Mouse (Mus musculus): Measurements from ENCODE around the gene Cisd1. TPM values are rescaled to one million over a fixed set of nuclear protein-coding genes. Genes with fewer than 3 reads are reported as not detected.
A peak's percentile ranks its signal among the peaks of the same experiment; 100 is the strongest.

Gene Cisd1
- polyA plus RNA-seq, 1 experiment from 2014 or later = 281 TPM

DNA sequence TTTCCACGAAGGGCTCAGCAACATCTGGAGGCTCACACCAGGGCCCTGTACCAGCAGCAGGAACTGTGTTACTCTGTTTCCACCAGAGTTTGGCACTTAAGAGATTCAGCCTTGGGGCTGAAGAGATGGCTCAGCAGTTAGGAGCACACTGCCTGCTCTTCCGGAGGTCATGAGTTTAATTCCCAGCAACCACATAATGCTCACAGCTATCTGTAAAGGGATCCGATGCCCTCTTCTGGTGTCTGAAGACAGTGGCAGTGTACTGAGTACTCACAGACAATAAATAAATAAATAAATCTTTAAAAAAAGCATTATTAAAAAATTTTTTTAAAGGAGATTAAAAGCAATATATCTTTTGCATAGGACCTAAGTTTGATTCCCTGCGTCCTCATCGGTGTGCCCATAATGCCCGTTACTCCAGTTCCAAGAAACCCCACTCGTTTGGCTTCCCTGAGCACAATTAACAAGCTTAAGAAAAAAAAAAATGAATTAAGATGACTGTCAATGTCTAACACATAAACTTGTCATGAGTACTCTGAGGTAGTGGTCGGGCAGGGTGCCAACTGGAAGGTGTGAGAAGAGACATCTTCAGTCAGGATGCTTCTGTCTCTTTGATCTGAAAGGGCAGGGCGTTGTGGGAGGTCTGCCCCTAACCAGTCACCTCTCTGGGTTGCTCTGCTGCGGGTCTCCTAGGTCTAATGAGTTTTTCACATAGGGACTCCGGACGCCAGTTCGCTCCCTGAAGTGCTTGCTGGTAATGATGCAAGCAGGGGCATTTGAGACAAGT, 2.2 kb upstream of the Cisd1 start:
- Histone ChIP-seq H3K9me3 (ENCODE audit: control insufficient read depth, low read length) (no peaks in the 10 kb centered on the region), H3K4me1 (ENCODE audit: control insufficient read depth, insufficient read depth, low read length) (peaks cover 23% of the 10 kb centered on the region), H3K4me3 (replicated peaks; ENCODE audit: low read depth, low read length) (peak overlapping the region; percentile 85), H3K27me3 (ENCODE audit: control insufficient read depth, insufficient read depth, low read length) (no peaks in the 10 kb centered on the region), H3K9ac (replicated peaks; ENCODE audit: low read length) (peak overlapping the region; percentile 84), H3K27ac (replicated peaks; ENCODE audit: low read depth, low read length) (peak overlapping the region; percentile 84), H3K36me3 (ENCODE audit: control insufficient read depth, insufficient read depth, low read length) (0 out of 2 replicates have a peak, but pooled peaks cover 2% of the 10 kb centered on the region), H3K4me2 (ENCODE audit: low read length) (peak overlapping the region; percentile 91)
- 10% methylated on average over 13 of the region's 13 CpGs for WGBS
- DNase-seq = peak; percentile 11
- no peak for ATAC-seq (ENCODE audit: low FRiP score, low TSS enrichment)

- Histone ChIP-seq H3K27ac (replicated peaks; ENCODE audit: low read depth, low read length) (no peak overlapping the region), H3K4me1 (ENCODE audit: control insufficient read depth, insufficient read depth, low read length) (peaks cover 23% of the 10 kb centered on the region), H3K4me2 (ENCODE audit: low read length) (no peak overlapping the region), H3K36me3 (ENCODE audit: control insufficient read depth, insufficient read depth, low read length) (no peaks in the 10 kb centered on the region), H3K4me3 (replicated peaks; ENCODE audit: low read depth, low read length) (no peak overlapping the region), H3K9ac (replicated peaks; ENCODE audit: low read length) (no peak overlapping the region), H3K27me3 (ENCODE audit: control insufficient read depth, insufficient read depth, low read length) (no peaks in the 10 kb centered on the region), H3K9me3 (ENCODE audit: control insufficient read depth, low read length) (no peaks in the 10 kb centered on the region)
- ATAC-seq (ENCODE audit: low FRiP score, low TSS enrichment) (no peak), DNase-seq (no peak)
- 56% methylated on average over 2 of the region's 2 CpGs for WGBS
Measured at GRCm38 (mm10) chr10:71346106-71346505, 1.4 kb upstream of the Cisd1 start.

GRCm38 (mm10) chr10:71343567-71344265, 1.0 kb downstream of the Cisd1 start:
- Histone ChIP-seq H3K4me2 (ENCODE audit: low read length) (peak overlapping the region; percentile 67), H3K9me3 (ENCODE audit: control insufficient read depth, low read length) (no peaks in the 10 kb centered on the region), H3K27ac (replicated peaks; ENCODE audit: low read depth, low read length) (no peak overlapping the region), H3K9ac (replicated peaks; ENCODE audit: low read length) (peak overlapping the region; percentile 88; the same call in 1 of the 2 replicates), H3K27me3 (ENCODE audit: control insufficient read depth, insufficient read depth, low read length) (no peaks in the 10 kb centered on the region), H3K4me1 (ENCODE audit: control insufficient read depth, insufficient read depth, low read length) (peaks cover 15% of the 10 kb centered on the region), H3K4me3 (replicated peaks; ENCODE audit: low read depth, low read length) (peak overlapping the region; percentile 87), H3K36me3 (ENCODE audit: control insufficient read depth, insufficient read depth, low read length) (no peaks in the 10 kb centered on the region)
- 26% methylated on average over 14 of the region's 14 CpGs for WGBS
- no peak for DNase-seq
- ATAC-seq (ENCODE audit: low FRiP score, low TSS enrichment) = no peak

DNA sequence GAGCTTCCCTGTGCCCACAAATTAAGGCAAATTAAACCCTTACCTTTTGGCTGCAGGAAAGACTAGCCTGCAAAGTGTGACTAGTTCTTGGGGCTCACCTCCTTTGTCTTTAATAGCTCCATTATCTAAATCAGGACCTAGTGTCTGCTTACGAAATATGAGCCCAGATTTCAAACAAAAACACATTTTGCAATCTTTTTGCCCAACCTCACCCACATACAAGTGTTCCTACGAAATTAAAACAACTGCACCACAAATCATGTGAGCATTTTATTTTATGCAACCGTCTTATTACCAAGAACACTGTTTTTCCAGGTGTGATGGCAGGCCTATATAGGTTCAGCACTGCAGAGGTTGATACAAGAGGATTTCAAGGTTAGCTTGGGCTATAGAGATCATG, 1.6 kb downstream of the Cisd1 start:
- H3K4me2 ChIP-seq (ENCODE audit: low read length) = peak overlapping the region; percentile 67; the same call in 1 of the 2 replicates
- H3K4me1 ChIP-seq (ENCODE audit: control insufficient read depth, insufficient read depth, low read length) = peaks cover 14% of the 10 kb centered on the region
- no peak for ATAC-seq (ENCODE audit: low FRiP score, low TSS enrichment)
- 93% methylated on average over 3 of the region's 3 CpGs for WGBS
- no peaks in the 10 kb centered on the region for H3K9me3 ChIP-seq (ENCODE audit: control insufficient read depth, low read length)
- H3K9ac ChIP-seq (replicated peaks; ENCODE audit: low read length) = no peak overlapping the region
- DNase-seq = no peak
- H3K27ac ChIP-seq (replicated peaks; ENCODE audit: low read depth, low read length) = no peak overlapping the region
- H3K4me3 ChIP-seq (replicated peaks; ENCODE audit: low read depth, low read length) = no peak overlapping the region
- H3K27me3 ChIP-seq (ENCODE audit: control insufficient read depth, insufficient read depth, low read length) = no peaks in the 10 kb centered on the region
- H3K36me3 ChIP-seq (ENCODE audit: control insufficient read depth, insufficient read depth, low read length) = no peaks in the 10 kb centered on the region

DNA sequence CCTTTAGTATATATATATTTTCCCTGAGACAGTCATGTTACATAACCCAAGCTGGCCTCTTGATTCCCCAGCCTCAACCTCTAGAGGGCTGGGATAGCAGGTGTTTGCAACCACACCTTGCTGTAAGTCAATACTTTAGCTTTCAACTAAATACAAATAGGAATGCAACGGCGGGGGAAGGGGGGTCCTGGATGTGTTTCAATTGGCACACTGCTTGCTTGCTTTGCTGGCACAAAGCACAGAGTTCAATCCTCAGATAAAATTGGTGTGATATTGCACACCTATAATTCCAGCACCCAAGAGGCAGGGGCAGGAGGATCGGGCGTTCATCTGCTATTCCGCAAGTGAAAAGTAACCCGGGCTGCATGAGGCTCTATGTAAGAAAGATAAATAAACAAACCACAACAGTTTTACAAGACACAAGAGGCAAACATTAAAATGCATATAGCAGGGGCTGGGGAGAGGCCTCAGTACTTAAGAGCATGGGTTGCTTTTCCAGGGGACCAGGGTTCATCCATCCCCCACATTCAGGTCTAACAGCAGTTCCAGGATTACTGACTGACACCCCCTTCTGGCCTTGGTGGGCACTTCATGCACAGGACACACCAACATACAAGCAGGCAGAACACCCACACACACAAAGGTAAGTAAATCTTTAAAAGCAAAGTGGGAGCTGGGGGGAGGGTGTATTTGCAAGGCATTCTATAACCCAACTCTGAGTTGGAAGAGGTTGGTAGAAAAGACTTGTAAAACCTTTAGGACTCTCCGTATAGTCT, 2.5 kb downstream of the Cisd1 start:
- Histone ChIP-seq H3K36me3 (ENCODE audit: control insufficient read depth, insufficient read depth, low read length) (no peaks in the 10 kb centered on the region), H3K9me3 (ENCODE audit: control insufficient read depth, low read length) (no peaks in the 10 kb centered on the region), H3K4me1 (ENCODE audit: control insufficient read depth, insufficient read depth, low read length) (peaks cover 14% of the 10 kb centered on the region), H3K9ac (replicated peaks; ENCODE audit: low read length) (no peak overlapping the region), H3K27me3 (ENCODE audit: control insufficient read depth, insufficient read depth, low read length) (no peaks in the 10 kb centered on the region), H3K4me3 (replicated peaks; ENCODE audit: low read depth, low read length) (no peak overlapping the region), H3K4me2 (ENCODE audit: low read length) (no peak overlapping the region), H3K27ac (replicated peaks; ENCODE audit: low read depth, low read length) (no peak overlapping the region)
- 94% methylated on average over 7 of the region's 7 CpGs for WGBS
- ATAC-seq (ENCODE audit: low FRiP score, low TSS enrichment) (no peak), DNase-seq (peak; percentile 9)

- Histone ChIP-seq H3K27ac (replicated peaks; ENCODE audit: low read depth, low read length) (no peak overlapping the region), H3K36me3 (ENCODE audit: control insufficient read depth, insufficient read depth, low read length) (no peaks in the 10 kb centered on the region), H3K4me3 (replicated peaks; ENCODE audit: low read depth, low read length) (no peak overlapping the region), H3K9me3 (ENCODE audit: control insufficient read depth, low read length) (no peaks in the 10 kb centered on the region), H3K9ac (replicated peaks; ENCODE audit: low read length) (no peak overlapping the region), H3K27me3 (ENCODE audit: control insufficient read depth, insufficient read depth, low read length) (no peaks in the 10 kb centered on the region), H3K4me1 (ENCODE audit: control insufficient read depth, insufficient read depth, low read length) (peaks cover 14% of the 10 kb centered on the region), H3K4me2 (ENCODE audit: low read length) (no peak overlapping the region)
- ATAC-seq (ENCODE audit: low FRiP score, low TSS enrichment) (no peak), DNase-seq (no peak)
- WGBS = 96% methylated on average over 9 of the region's 9 CpGs
Measured at GRCm38 (mm10) chr10:71341290-71341689, 3.5 kb downstream of the Cisd1 start.

DNA sequence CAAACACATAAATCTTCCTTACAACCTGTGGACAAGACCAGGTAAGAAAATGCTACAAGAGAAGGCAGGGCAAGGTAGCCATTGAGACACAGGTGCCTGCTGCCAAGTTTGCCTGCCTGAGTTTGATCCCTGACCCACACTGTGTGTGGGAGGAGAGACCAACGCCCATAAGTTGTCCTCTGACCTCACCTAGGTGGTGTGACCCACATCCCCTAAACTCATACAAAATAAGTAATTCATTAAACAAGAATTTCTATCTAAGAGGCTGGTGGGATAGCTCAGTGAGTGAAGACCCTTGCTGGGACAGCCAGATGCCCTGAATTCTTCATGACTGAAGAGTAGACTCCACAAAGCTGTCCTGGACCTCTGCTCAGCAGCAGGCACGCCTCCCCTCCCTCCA, 4.6 kb downstream of the Cisd1 start:
- 83% methylated on average over 2 of the region's 2 CpGs for WGBS
- Histone ChIP-seq H3K36me3 (ENCODE audit: control insufficient read depth, insufficient read depth, low read length) (peaks cover 7% of the 10 kb centered on the region), H3K27ac (replicated peaks; ENCODE audit: low read depth, low read length) (no peak overlapping the region), H3K4me2 (ENCODE audit: low read length) (no peak overlapping the region), H3K9ac (replicated peaks; ENCODE audit: low read length) (no peak overlapping the region), H3K27me3 (ENCODE audit: control insufficient read depth, insufficient read depth, low read length) (no peaks in the 10 kb centered on the region), H3K9me3 (ENCODE audit: control insufficient read depth, low read length) (no peaks in the 10 kb centered on the region), H3K4me1 (ENCODE audit: control insufficient read depth, insufficient read depth, low read length) (peaks cover 11% of the 10 kb centered on the region), H3K4me3 (replicated peaks; ENCODE audit: low read depth, low read length) (no peak overlapping the region)
- DNase-seq = no peak
- no peak for ATAC-seq (ENCODE audit: low FRiP score, low TSS enrichment)

- 74% methylated on average over 4 of the region's 4 CpGs for WGBS
- no peak for ATAC-seq (ENCODE audit: low FRiP score, low TSS enrichment)
Measured at GRCm38 (mm10) chr10:71339463-71339862, 5.3 kb downstream of the Cisd1 start.

More at GRCm38 (mm10) chr10:71339463-71339862, 5.3 kb downstream of the Cisd1 start:
- H3K9me3 ChIP-seq (ENCODE audit: control insufficient read depth, low read length) = no peaks in the 10 kb centered on the region
- H3K36me3 ChIP-seq (ENCODE audit: control insufficient read depth, insufficient read depth, low read length) = peaks cover 14% of the 10 kb centered on the region
- H3K27ac ChIP-seq (replicated peaks; ENCODE audit: low read depth, low read length) = no peak overlapping the region
- H3K4me2 ChIP-seq (ENCODE audit: low read length) = no peak overlapping the region
- no peak overlapping the region for H3K4me3 ChIP-seq (replicated peaks; ENCODE audit: low read depth, low read length)
- no peaks in the 10 kb centered on the region for H3K27me3 ChIP-seq (ENCODE audit: control insufficient read depth, insufficient read depth, low read length)
- H3K4me1 ChIP-seq (ENCODE audit: control insufficient read depth, insufficient read depth, low read length) = peaks cover 9% of the 10 kb centered on the region
- no peak for DNase-seq
- no peak overlapping the region for H3K9ac ChIP-seq (replicated peaks; ENCODE audit: low read length)

Data from midbrain, embryonic 14.5 days (tissue).